Mouse (Mus musculus): ENCODE results near the gene Foxq1.

DNA sequence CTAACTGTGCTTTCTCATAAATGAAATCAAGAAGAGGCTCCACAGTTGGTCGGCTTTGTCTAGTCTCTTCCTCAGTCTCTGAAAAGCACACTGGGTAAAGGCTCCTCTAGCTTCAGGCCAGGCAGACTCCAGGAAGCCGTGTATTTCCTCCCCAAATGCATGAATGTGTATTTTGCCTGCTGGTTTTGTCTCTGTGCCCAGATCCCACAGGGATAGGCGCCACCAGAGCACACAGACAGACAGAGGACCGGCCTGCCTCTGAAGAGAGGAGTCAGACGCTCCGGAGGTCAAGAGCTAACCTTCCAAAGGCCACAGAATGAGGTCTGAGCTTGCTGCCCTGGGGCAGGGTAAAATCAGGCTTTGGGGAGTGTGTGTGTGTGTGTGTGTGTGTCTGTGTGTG lies 21.6 kb downstream of the Foxq1 start:
- TF ChIP-seq POLR2A (IDR thresholded peaks at IDR 0.05; ENCODE audit: insufficient read length, low read depth) (no peak), MYOD1 (IDR thresholded peaks at IDR 0.05; ENCODE audit: control insufficient read depth in 1 of 3, insufficient read length in 2 of 3, low read depth in 2 of 3) (no peak), REST (IDR thresholded peaks at IDR 0.05; ENCODE audit: insufficient read depth, insufficient read length) (no peak), MAX (IDR thresholded peaks at IDR 0.05; ENCODE audit: low read depth) (no peak), USF1 (IDR thresholded peaks at IDR 0.05; ENCODE audit: low read depth) (no peak), TCF12 (IDR thresholded peaks at IDR 0.05; ENCODE audit: insufficient read depth, poor library complexity, severe bottlenecking) (no peak), MYOG (IDR thresholded peaks at IDR 0.05; ENCODE audit: control insufficient read depth in 1 of 3, insufficient read depth in 1 of 3, insufficient read length in 2 of 3, low read depth in 2 of 3) (no peak), CEBPB (IDR thresholded peaks at IDR 0.05; ENCODE audit: insufficient read depth, poor library complexity, severe bottlenecking) (no peak), POLR2AphosphoS2 (IDR thresholded peaks at IDR 0.05; ENCODE audit: insufficient read length, low read depth) (no peak), E2F4 (IDR thresholded peaks at IDR 0.05; ENCODE audit: insufficient read depth) (no peak)
